29 mouse cellular contexts compared by ENCODE assay signal in genomic region chr10:121467016-121467415, GRCm38 (mm10). TPM values are rescaled to one million over a fixed set of nuclear protein-coding genes. Genes with fewer than 3 reads are reported as not detected.
A peak's percentile ranks its signal among the peaks of the same experiment; 100 is the strongest.
DNase-seq lines count a peak whose midpoint lies in the region; ATAC-seq and TF ChIP-seq lines count a peak whose summit lies in the region.
"Had no signal": no experiment of that assay in that cellular context is flagged by ENCODE, and none has a peak within 500 bp of the region (broad histone marks: within the 10 kb centered on the region; RNA-seq: fewer than 3 reads in every experiment).

No protein-coding gene starts in this region.

- no peak for DNase-seq in forebrain, embryonic 11.5 days (ENCODE audit: low spot score)
- no peak for DNase-seq in embryonic facial prominence, embryonic 10.5 days (ENCODE audit: low spot score)
- no peak for DNase-seq in MN1 (ENCODE audit: low spot score)
- DNase-seq in midbrain, embryonic 10.5 days (ENCODE audit: low spot score), result no peak
- DNase-seq in lung, postnatal 25 days (ENCODE audit: low spot score), result no peak
- DNase-seq: adrenal gland, adult 8-10 months; cerebellum, adult 8-10 months; gastrocnemius, adult 2 months; gastrocnemius, postnatal 36 days; heart, adult 2 months; heart, postnatal 14 days; kidney, adult 2 months; kidney, postnatal 4 days; lung, postnatal 36 days; thymus, adult 2 months; thymus, postnatal 36 days had no signal

- no peak overlapping the region for H3K4me3 ChIP-seq in forebrain, embryonic 11.5 days (ENCODE audit: low read depth, low read length)
- H3K4me3 ChIP-seq in forebrain, embryonic 12.5 days (replicated peaks), result no peak overlapping the region
- 0 out of 2 replicates have a peak overlapping the region, but pooled peaks have one; percentile 20 for H3K4me3 ChIP-seq in E14TG2a.4 (replicated peaks; ENCODE audit: low read length)
- H3K4me3 ChIP-seq in embryonic facial prominence, embryonic 10.5 days, result peak overlapping the region; percentile 27; the same call in 1 of the 2 replicates
- H3K4me3 ChIP-seq in embryonic facial prominence, embryonic 15.5 days (replicated peaks), result no peak overlapping the region
- H3K4me3 ChIP-seq in midbrain, embryonic 10.5 days, result no peak overlapping the region
- H3K4me3 ChIP-seq: gastrocnemius, adult 2 months; heart, adult 2 months; heart, embryonic 13.5 days; hindbrain, embryonic 12.5 days; intestine, embryonic 15.5 days; limb, embryonic 13.5 days; lung, embryonic 15.5 days; midbrain, embryonic 12.5 days; neural tube, embryonic 13.5 days had no signal

- WGBS in forebrain, embryonic 11.5 days, result 69% methylated on average over 13 of the region's 13 CpGs
- WGBS in forebrain, embryonic 12.5 days, result 63% methylated on average over 13 of the region's 13 CpGs
- 70% methylated on average over 13 of the region's 13 CpGs for WGBS in embryonic facial prominence, embryonic 10.5 days
- WGBS in embryonic facial prominence, embryonic 15.5 days, result 59% methylated on average over 13 of the region's 13 CpGs
- 78% methylated on average over 13 of the region's 13 CpGs for WGBS in midbrain, embryonic 10.5 days

- H3K36me3 ChIP-seq in forebrain, embryonic 11.5 days (ENCODE audit: control insufficient read depth, insufficient read depth, low read length), result no peaks in the 10 kb centered on the region
- no peaks in the 10 kb centered on the region for H3K36me3 ChIP-seq in forebrain, embryonic 12.5 days (replicated peaks)
- peaks cover 6% of the 10 kb centered on the region; the same call in 1 of the 2 replicates for H3K36me3 ChIP-seq in E14TG2a.4 (ENCODE audit: insufficient read depth, low read length)
- peaks cover 9% of the 10 kb centered on the region for H3K36me3 ChIP-seq in embryonic facial prominence, embryonic 10.5 days (replicated peaks)
- no peaks in the 10 kb centered on the region for H3K36me3 ChIP-seq in embryonic facial prominence, embryonic 15.5 days
- no peaks in the 10 kb centered on the region for H3K36me3 ChIP-seq in midbrain, embryonic 10.5 days
- H3K36me3 ChIP-seq: hindbrain, embryonic 12.5 days; intestine, embryonic 15.5 days; lung, embryonic 15.5 days; midbrain, embryonic 12.5 days; neural tube, embryonic 13.5 days had no signal

- no peaks in the 10 kb centered on the region for H3K9me3 ChIP-seq in forebrain, embryonic 11.5 days (ENCODE audit: control insufficient read depth, low read length)
- H3K9me3 ChIP-seq in forebrain, embryonic 12.5 days, result no peaks in the 10 kb centered on the region
- no peaks in the 10 kb centered on the region for H3K9me3 ChIP-seq in E14TG2a.4 (ENCODE audit: low read length)
- H3K9me3 ChIP-seq in embryonic facial prominence, embryonic 10.5 days, result no peaks in the 10 kb centered on the region
- no peaks in the 10 kb centered on the region for H3K9me3 ChIP-seq in embryonic facial prominence, embryonic 15.5 days (replicated peaks)
- no peaks in the 10 kb centered on the region for H3K9me3 ChIP-seq in midbrain, embryonic 10.5 days (replicated peaks)
- H3K9me3 ChIP-seq: heart, embryonic 13.5 days; hindbrain, embryonic 12.5 days; intestine, embryonic 15.5 days; limb, embryonic 13.5 days; lung, embryonic 15.5 days; midbrain, embryonic 12.5 days; neural tube, embryonic 13.5 days had no signal

- no peak overlapping the region for H3K9ac ChIP-seq in forebrain, embryonic 11.5 days (ENCODE audit: low read length)
- no peak overlapping the region for H3K9ac ChIP-seq in forebrain, embryonic 12.5 days
- no peak overlapping the region for H3K9ac ChIP-seq in embryonic facial prominence, embryonic 15.5 days
- H3K9ac ChIP-seq: heart, embryonic 13.5 days; hindbrain, embryonic 12.5 days; intestine, embryonic 15.5 days; limb, embryonic 13.5 days; lung, embryonic 15.5 days; midbrain, embryonic 12.5 days; neural tube, embryonic 13.5 days had no signal

- H3K27me3 ChIP-seq in forebrain, embryonic 11.5 days (ENCODE audit: control insufficient read depth, insufficient read depth, low read length), result no peaks in the 10 kb centered on the region
- peaks cover 9% of the 10 kb centered on the region; the same call in 1 of the 2 replicates for H3K27me3 ChIP-seq in forebrain, embryonic 12.5 days
- no peaks in the 10 kb centered on the region for H3K27me3 ChIP-seq in E14TG2a.4 (ENCODE audit: insufficient read depth, low read length)
- H3K27me3 ChIP-seq in embryonic facial prominence, embryonic 10.5 days (replicated peaks; ENCODE audit: low read depth, poor library complexity, severe bottlenecking), result no peaks in the 10 kb centered on the region
- no peaks in the 10 kb centered on the region for H3K27me3 ChIP-seq in embryonic facial prominence, embryonic 15.5 days
- peaks cover 8% of the 10 kb centered on the region; the same call in 1 of the 2 replicates for H3K27me3 ChIP-seq in midbrain, embryonic 10.5 days (ENCODE audit: low read depth, poor library complexity, severe bottlenecking)
- H3K27me3 ChIP-seq: heart, embryonic 13.5 days; hindbrain, embryonic 12.5 days; intestine, embryonic 15.5 days; limb, embryonic 13.5 days; lung, embryonic 15.5 days; neural tube, embryonic 13.5 days had no signal

- ATAC-seq in forebrain, embryonic 11.5 days (replicated peaks; ENCODE audit: low FRiP score), result 0 out of 2 replicates have a peak, but pooled peaks have one; percentile 11
- ATAC-seq in forebrain, embryonic 12.5 days (ENCODE audit: low FRiP score), result no peak
- ATAC-seq in embryonic facial prominence, embryonic 15.5 days (ENCODE audit: insufficient number of reproducible peaks, low FRiP score, low TSS enrichment, low read depth), result no peak
- ATAC-seq: CD4-positive, CD25-positive, alpha-beta regulatory T cell, adult 4 months; intestine, embryonic 15.5 days had no signal

- no peak overlapping the region for H3K4me2 ChIP-seq in forebrain, embryonic 11.5 days (ENCODE audit: low read depth, low read length, severe bottlenecking)
- H3K4me2 ChIP-seq in forebrain, embryonic 12.5 days, result no peak overlapping the region
- H3K4me2 ChIP-seq in embryonic facial prominence, embryonic 15.5 days (replicated peaks), result no peak overlapping the region
- H3K4me2 ChIP-seq: heart, embryonic 13.5 days; hindbrain, embryonic 12.5 days; intestine, embryonic 15.5 days; liver, embryonic 11.5 days; lung, embryonic 15.5 days; midbrain, embryonic 12.5 days; neural tube, embryonic 13.5 days had no signal

- no peaks in the 10 kb centered on the region; the same call in 1 of the 2 replicates for H3K4me1 ChIP-seq in forebrain, embryonic 11.5 days (replicated peaks; ENCODE audit: control insufficient read depth, insufficient read depth, low read length)
- peaks cover 22% of the 10 kb centered on the region for H3K4me1 ChIP-seq in forebrain, embryonic 12.5 days
- H3K4me1 ChIP-seq in E14TG2a.4 (replicated peaks; ENCODE audit: low read depth, low read length), result peaks cover 60% of the 10 kb centered on the region
- peaks cover 73% of the 10 kb centered on the region for H3K4me1 ChIP-seq in embryonic facial prominence, embryonic 10.5 days
- peaks cover 49% of the 10 kb centered on the region for H3K4me1 ChIP-seq in embryonic facial prominence, embryonic 15.5 days
- peaks cover 36% of the 10 kb centered on the region for H3K4me1 ChIP-seq in midbrain, embryonic 10.5 days

- H3K27ac ChIP-seq in forebrain, embryonic 11.5 days (ENCODE audit: low read depth, low read length), result no peak overlapping the region
- H3K27ac ChIP-seq in forebrain, embryonic 12.5 days, result no peak overlapping the region
- peak overlapping the region; percentile 57 for H3K27ac ChIP-seq in embryonic facial prominence, embryonic 10.5 days (replicated peaks)
- H3K27ac ChIP-seq in embryonic facial prominence, embryonic 15.5 days (replicated peaks), result 0 out of 2 replicates have a peak overlapping the region, but pooled peaks have one; percentile 63
- H3K27ac ChIP-seq in midbrain, embryonic 10.5 days (replicated peaks), result no peak overlapping the region
- H3K27ac ChIP-seq: gastrocnemius, adult 2 months; heart, adult 2 months; hindbrain, embryonic 12.5 days; hindbrain, postnatal 0 days; midbrain, embryonic 12.5 days; neural tube, embryonic 13.5 days had no signal

- no peak for TF ChIP-seq CTCF in E14TG2a.4 (conservative IDR thresholded peaks at IDR 0.05; ENCODE audit: low read length)

RNA-seq across cellular contexts. Expression of gene Rassf3, which starts 9.1 kb away (rescaled TPM):
- 5.5 and 7.6 TPM in 2 replicates for polyA plus RNA-seq in forebrain, embryonic 11.5 days (2014; fragmentation: Nextera tagmentation; extraction: Ambion mirVana)
- polyA plus RNA-seq in forebrain, embryonic 12.5 days (2016; fragmentation: Nextera tagmentation; extraction: Ambion mirVana), result 6.6 and 7.3 TPM in 2 replicates
- polyA plus RNA-seq in embryonic facial prominence, embryonic 10.5 days (2016; fragmentation: Nextera tagmentation; extraction: Ambion mirVana), result 15.8 and 19.4 TPM in 2 replicates
- polyA plus RNA-seq in embryonic facial prominence, embryonic 15.5 days (2015; fragmentation: Nextera tagmentation; extraction: Ambion mirVana), result 20.3 and 21.0 TPM in 2 replicates
- 7.2 and 7.8 TPM in 2 replicates for polyA plus RNA-seq in midbrain, embryonic 10.5 days (2016; fragmentation: Nextera tagmentation; extraction: Ambion mirVana)

Comparison
In these comparisons a context has a peak if more than half of its experiments do, and no peak if none do; other contexts are left out.
1. H3K4me3 ChIP-seq: peak in E14TG2a.4 (single experiment) and embryonic facial prominence, embryonic 10.5 days (single experiment); none in forebrain, embryonic 11.5 days (single experiment), forebrain, embryonic 12.5 days (single experiment), embryonic facial prominence, embryonic 15.5 days (single experiment) and midbrain, embryonic 10.5 days (single experiment).
2. H3K27ac ChIP-seq: peak in embryonic facial prominence, embryonic 10.5 days (single experiment) and embryonic facial prominence, embryonic 15.5 days (single experiment); none in forebrain, embryonic 11.5 days (single experiment), forebrain, embryonic 12.5 days (single experiment) and midbrain, embryonic 10.5 days (single experiment).